Mouse (Mus musculus) liver, adult 2 months (tissue): ENCODE data around the gene Lpar4.

Experiments used
- CTCF ChIP-seq: fragments of 200-500 bp; IDR thresholded peaks from 2 replicates; pipeline ENCODE4 v1.5.1; 2011; ENCODE audit warnings: low read depth, low read length, control low read depth
- POLR2A ChIP-seq: fragments of 200-500 bp; IDR thresholded peaks from 2 replicates; pipeline ENCODE4 v1.6.1; 2011; ENCODE audit warnings: low read length, control low read depth; ENCODE audit not compliant: insufficient read depth; ENCODE audit errors: extremely low read depth

DNA sequence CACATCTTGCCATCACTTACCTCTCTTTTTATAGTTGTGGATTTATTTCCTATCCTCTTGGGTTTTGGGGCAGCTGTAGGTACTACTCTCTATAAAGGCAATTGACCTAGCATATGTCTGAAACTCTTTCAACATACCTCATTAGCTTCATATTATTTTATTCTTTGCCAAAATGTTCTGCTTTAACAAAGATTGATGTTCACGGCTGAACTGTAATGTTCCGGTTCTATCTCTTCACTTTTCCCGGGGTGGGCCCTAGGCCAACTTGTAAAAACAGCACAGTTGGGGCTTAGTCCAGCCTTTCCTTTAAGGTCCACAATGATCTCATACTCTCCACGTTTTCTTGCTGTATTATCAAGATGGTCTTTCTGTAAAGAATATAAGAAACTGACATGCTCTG lies 48.1 kb upstream of the Lpar4 start:
- TF ChIP-seq CTCF (no peak), POLR2A (no peak)
